Mouse (Mus musculus) left cerebral cortex, postnatal 10 days (tissue): ENCODE results near the gene Tceanc2. TPM values are rescaled to one million over a fixed set of nuclear protein-coding genes. Genes with fewer than 3 reads are reported as not detected.

Experiments used
- DNase-seq, 2 experiments: peaks; one replicate each; pipeline ENCODE4 v3.0.0; 2021 to 2022; ENCODE audit warnings: low spot score in 2 of 2, mixed read lengths in 1 of 2; ENCODE audit errors: extremely low spot score in 1 of 2
- intact Hi-C: fragments of 180-260 bp; cut with DNase I; formaldehyde crosslinking; loops from one replicate; pipeline ENCODE4 v1.15.1; 2025
- total RNA-seq, 2 experiments: library from RNA; stranded (reverse); gene quantifications; 2 replicates each; pipeline ENCODE4 v1.2.3; 2021

Tceanc2 gene
- total RNA-seq: 10 to 100 TPM; 18.5 to 22.0 TPM

- peak in 1 of 2 experiments; percentile 73 for DNase-seq
- intact Hi-C loops: no loop called here
Observed at GRCm38 (mm10) chr4:107178830-107179490, at the start of gene Tceanc2. Gene Tceanc2, minus strand, starts transcription at chr4:107179116.

- intact Hi-C loops: no loop called here
- DNase-seq: no peak
Observed at GRCm38 (mm10) chr4:107226313-107226712, 47.4 kb upstream of the Tceanc2 start.

- peak in 1 of 2 experiments; percentile 56 for DNase-seq
- intact Hi-C loops: no loop called here
Observed at GRCm38 (mm10) chr4:107223225-107224204, 44.6 kb upstream of the Tceanc2 start.

GRCm38 (mm10) chr4:107221524-107221923 is 42.6 kb upstream of the Tceanc2 start:
- intact Hi-C loops: no loop called here
- no peak for DNase-seq

GRCm38 (mm10) chr4:107217574-107217973 is 38.7 kb upstream of the Tceanc2 start:
- intact Hi-C loops: no loop called here
- no peak for DNase-seq

- intact Hi-C loops: no loop called here
- DNase-seq: no peak
Observed at GRCm38 (mm10) chr4:107213279-107214011, 34.5 kb upstream of the Tceanc2 start.

- intact Hi-C loops: no loop called here
- DNase-seq: no peak
Observed at GRCm38 (mm10) chr4:107211936-107212335, 33.0 kb upstream of the Tceanc2 start.

- peak; percentile 20 to 45 for DNase-seq
- intact Hi-C loops: no loop called here
Observed at GRCm38 (mm10) chr4:107211465-107211864, 32.5 kb upstream of the Tceanc2 start.

- intact Hi-C loops: no loop called here
- no peak for DNase-seq
Observed at GRCm38 (mm10) chr4:107210483-107211097, 31.7 kb upstream of the Tceanc2 start.

- intact Hi-C loops: no loop called here
- DNase-seq: no peak
Observed at GRCm38 (mm10) chr4:107208880-107209279, 30.0 kb upstream of the Tceanc2 start, which contains the start of gene Ldlrad1. Gene Ldlrad1, plus strand, starts transcription at chr4:107209180.

- no peak for DNase-seq
- intact Hi-C loops: no loop called here
Observed at GRCm38 (mm10) chr4:107207016-107207415, 28.1 kb upstream of the Tceanc2 start.

- DNase-seq: no peak
- intact Hi-C loops: loop anchor here (5.0 kb wide), 1 partner anchor 34 kb away; no protein-coding TSS in a partner anchor
Observed at GRCm38 (mm10) chr4:107203001-107203400, 24.1 kb upstream of the Tceanc2 start.

GRCm38 (mm10) chr4:107201779-107202178 is 22.9 kb upstream of the Tceanc2 start:
- intact Hi-C loops: loop anchor here (5.0 kb wide), 1 partner anchor 36 kb away; no protein-coding TSS in a partner anchor
- DNase-seq: no peak

GRCm38 (mm10) chr4:107198072-107198471 is 19.2 kb upstream of the Tceanc2 start:
- intact Hi-C loops: no loop called here
- DNase-seq: no peak

GRCm38 (mm10) chr4:107196454-107196853 is 17.5 kb upstream of the Tceanc2 start:
- intact Hi-C loops: no loop called here

GRCm38 (mm10) chr4:107193841-107194240 is 14.9 kb upstream of the Tceanc2 start:
- DNase-seq: no peak

More at GRCm38 (mm10) chr4:107196454-107196853, 17.5 kb upstream of the Tceanc2 start:
- no peak for DNase-seq

GRCm38 (mm10) chr4:107185703-107186102 is 6.8 kb upstream of the Tceanc2 start:
- DNase-seq: no peak
- intact Hi-C loops: loop anchor here (5.0 to 10.0 kb wide), 2 partner anchors 52 to 159 kb away; no protein-coding TSS in a partner anchor

More at GRCm38 (mm10) chr4:107193841-107194240, 14.9 kb upstream of the Tceanc2 start:
- intact Hi-C loops: no loop called here

GRCm38 (mm10) chr4:107183203-107183602 is 4.3 kb upstream of the Tceanc2 start:
- intact Hi-C loops: loop anchor here (10.0 kb wide), 1 partner anchor 162 kb away; no protein-coding TSS in a partner anchor

More at GRCm38 (mm10) chr4:107183203-107183602, 4.3 kb upstream of the Tceanc2 start:
- DNase-seq: no peak
